Mouse (Mus musculus) hematopoietic stem cell, adult 5-6 weeks (primary cell): ENCODE measurements around the gene Nucb1. TPM values are rescaled to one million over a fixed set of nuclear protein-coding genes. Genes with fewer than 3 reads are reported as not detected.

Source experiments
- ATAC-seq, 2 experiments: fragments of 125-278 bp in 1 of 2; replicated peaks in 1 of 2; 2 replicates each; pipeline ENCODE4 v1.8.0; 2016 to 2017; ENCODE audit warnings: inconsistent platforms in 2 of 2, mild to moderate bottlenecking in 2 of 2, moderate number of reproducible peaks in 2 of 2, low read depth in 1 of 2, moderate TSS enrichment in 1 of 2; ENCODE audit not compliant: low FRiP score in 2 of 2, poor library complexity in 2 of 2, severe bottlenecking in 2 of 2, insufficient read depth in 1 of 2, low TSS enrichment in 1 of 2
- total RNA-seq: library from RNA; stranded (forward); fragments of 172-1452, 232-1000 nt; gene quantifications from 2 replicates; pipeline ENCODE4 v1.2.3, GENCODE M21; 2017

Gene Nucb1
- total RNA-seq: 255 and 378 TPM in 2 replicates

- peak; percentile 84 to 93 for ATAC-seq
Observed at GRCm38 (mm10) chr7:45509912-45510787, at the start of gene Nucb1. Nucb1 (minus strand) TSS chr7:45510406.

GRCm38 (mm10) chr7:45558907-45559306, 48.7 kb upstream of the Nucb1 start:
- no peak for ATAC-seq

GRCm38 (mm10) chr7:45555787-45556186, 45.6 kb upstream of the Nucb1 start:
- peak; percentile 80 to 81 for ATAC-seq

- no peak for ATAC-seq
Observed at GRCm38 (mm10) chr7:45554744-45555143, 44.5 kb upstream of the Nucb1 start, which contains the start of gene Hsd17b14. Hsd17b14 (plus strand) TSS chr7:45554893.

GRCm38 (mm10) chr7:45553990-45554389, 43.8 kb upstream of the Nucb1 start:
- no peak for ATAC-seq

GRCm38 (mm10) chr7:45553519-45553918, 43.3 kb upstream of the Nucb1 start:
- no peak for ATAC-seq

GRCm38 (mm10) chr7:45551512-45551883, 41.3 kb upstream of the Nucb1 start:
- ATAC-seq: no peak

GRCm38 (mm10) chr7:45550821-45551511, 40.8 kb upstream of the Nucb1 start:
- no peak for ATAC-seq

GRCm38 (mm10) chr7:45549641-45550436, 39.6 kb upstream of the Nucb1 start:
- no peak for ATAC-seq

GRCm38 (mm10) chr7:45544525-45544924, 34.3 kb upstream of the Nucb1 start:
- no peak for ATAC-seq

- ATAC-seq: no peak
Observed at GRCm38 (mm10) chr7:45540213-45540612, 30.0 kb upstream of the Nucb1 start.

GRCm38 (mm10) chr7:45539095-45539494, 28.9 kb upstream of the Nucb1 start:
- no peak for ATAC-seq

GRCm38 (mm10) chr7:45538163-45539041, 28.2 kb upstream of the Nucb1 start:
- peak; percentile 32 to 51; a peak in 3 of 4 replicates for ATAC-seq

GRCm38 (mm10) chr7:45537602-45538001, 27.4 kb upstream of the Nucb1 start:
- no peak for ATAC-seq

GRCm38 (mm10) chr7:45535676-45536075, 25.5 kb upstream of the Nucb1 start:
- no peak for ATAC-seq

GRCm38 (mm10) chr7:45530643-45531042, 20.4 kb upstream of the Nucb1 start:
- no peak for ATAC-seq

- peak in 1 of 2 experiments; percentile 8; a peak in 1 of 4 replicates for ATAC-seq
Observed at GRCm38 (mm10) chr7:45529461-45529860, 19.3 kb upstream of the Nucb1 start.
